Mouse (Mus musculus): ENCODE results near the gene Zfp467. TPM values are rescaled to one million over a fixed set of nuclear protein-coding genes. Genes with fewer than 3 reads are reported as not detected.

Zfp467 gene
- total and polyA plus RNA-seq, 2 experiments from 2014 or later, result 20.2 to 22.1 TPM

DNA sequence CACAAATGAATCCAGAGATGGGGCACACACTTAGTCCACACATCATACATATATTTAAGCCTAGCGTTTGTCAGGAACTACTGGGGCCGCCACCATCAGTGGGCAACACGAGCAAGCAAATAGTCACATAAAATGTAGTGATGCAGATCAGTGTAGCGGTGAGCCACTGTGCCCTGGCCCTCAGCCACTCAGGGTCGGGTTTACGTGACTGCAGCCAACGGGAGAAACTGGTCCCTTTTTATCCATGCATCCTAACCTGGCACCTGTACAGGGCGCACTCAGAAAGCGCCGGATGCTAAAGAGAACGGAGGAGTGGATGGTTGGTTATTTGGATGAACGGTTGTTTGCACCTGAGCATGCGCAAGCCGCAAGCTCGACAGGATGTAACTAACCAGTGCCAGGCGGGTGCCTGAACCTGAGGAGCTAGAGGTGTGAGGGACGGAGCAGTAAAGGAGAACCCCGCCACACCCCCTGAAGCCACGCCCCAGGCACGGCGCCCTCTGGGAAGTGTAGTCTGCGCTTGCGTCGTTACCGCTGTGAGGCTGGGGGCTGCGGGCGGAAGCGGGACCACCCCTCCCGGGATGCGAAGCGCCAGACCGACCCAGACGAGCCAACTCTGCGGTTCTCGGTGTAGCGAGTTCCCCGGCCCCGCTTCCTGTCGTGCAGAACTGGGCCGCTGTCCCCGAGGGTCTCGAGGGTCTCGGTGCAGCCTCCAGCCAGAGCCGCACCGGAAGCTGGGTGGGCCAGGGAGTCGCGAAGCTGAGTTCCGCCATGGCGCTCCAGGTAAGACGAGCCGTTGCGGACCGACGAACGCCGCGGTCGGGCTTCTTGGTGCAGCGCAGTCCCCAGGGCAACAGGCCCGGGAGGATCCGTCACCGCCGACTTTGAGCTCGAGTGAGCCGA is 50.3 kb downstream of the Zfp467 start, which contains the start of gene Krba1:
Gene Krba1, plus strand, starts transcription at position 482 of the 903 bp plus-strand sequence.
- Histone ChIP-seq H3K4me2 (ENCODE audit: low read depth, low read length) (peak within 1 kb of the TSS; percentile 84), H3K27ac (ENCODE audit: low read depth) (peak within 1 kb of the TSS; percentile 90)
- WGBS, result 1% methylated on average over 65 of the region's 65 CpGs

DNA sequence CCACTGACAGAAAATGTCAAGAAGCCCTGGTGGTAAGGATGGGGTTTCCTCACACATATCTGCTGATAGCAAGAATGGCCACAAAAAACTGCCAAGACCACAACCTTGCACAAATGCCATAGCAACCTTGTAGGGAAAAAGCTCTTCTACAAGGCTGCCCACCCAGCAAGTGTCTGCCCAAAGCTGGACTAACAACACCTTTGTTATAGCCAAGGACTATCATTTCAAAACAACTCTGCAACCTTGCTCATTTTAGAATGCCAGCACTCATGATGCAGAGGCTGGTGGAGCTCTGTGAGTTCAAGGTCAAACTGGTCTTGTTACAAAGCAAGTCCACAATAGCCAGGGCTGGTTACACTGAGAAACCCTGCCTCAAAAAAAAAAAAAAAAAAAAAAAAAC is 51.8 kb downstream of the Zfp467 start:
- Histone ChIP-seq H3K9me3 (replicated peaks; ENCODE audit: control insufficient read depth, low read length) (no peaks in the 10 kb centered on the region), H3K4me3 (ENCODE audit: low read depth, low read length) (no peak overlapping the region), H3K27ac (ENCODE audit: low read depth) (no peak overlapping the region), H3K4me1 (ENCODE audit: control insufficient read depth, insufficient read depth) (peaks cover 30% of the 10 kb centered on the region), H3K27me3 (ENCODE audit: control insufficient read depth, insufficient read depth, low read length) (no peaks in the 10 kb centered on the region), H3K9ac (replicated peaks; ENCODE audit: low read depth, low read length) (no peak overlapping the region), H3K4me2 (ENCODE audit: low read depth, low read length) (no peak overlapping the region), H3K36me3 (replicated peaks; ENCODE audit: control insufficient read depth, insufficient read depth, low read length) (no peaks in the 10 kb centered on the region)
- TF ChIP-seq CTCF (IDR thresholded peaks at IDR 0.05; ENCODE audit: low read depth) (no peak), EP300 (IDR thresholded peaks at IDR 0.05; ENCODE audit: low read depth) (no peak)
- ATAC-seq (ENCODE audit: insufficient read depth, low read depth) (no peak), DNase-seq (ENCODE audit: low spot score) (no peak)

More for the DNA sequence above, 50.3 kb downstream of the Zfp467 start, which contains the start of gene Krba1:
- ATAC-seq (ENCODE audit: insufficient read depth, low read depth) (peak; percentile 88), DNase-seq (ENCODE audit: low spot score) (peak; percentile 59)
- Histone ChIP-seq H3K4me1 (ENCODE audit: control insufficient read depth, insufficient read depth) (peaks cover 40% of the 10 kb centered on the region), H3K27me3 (ENCODE audit: control insufficient read depth, insufficient read depth, low read length) (no peaks in the 10 kb centered on the region), H3K4me3 (ENCODE audit: low read depth, low read length) (peak within 1 kb of the TSS; percentile 83), H3K9ac (replicated peaks; ENCODE audit: low read depth, low read length) (peak within 1 kb of the TSS; percentile 81), H3K36me3 (replicated peaks; ENCODE audit: control insufficient read depth, insufficient read depth, low read length) (no peaks in the 10 kb centered on the region), H3K9me3 (replicated peaks; ENCODE audit: control insufficient read depth, low read length) (no peaks in the 10 kb centered on the region)
- TF ChIP-seq CTCF (IDR thresholded peaks at IDR 0.05; ENCODE audit: low read depth) (no peak), EP300 (IDR thresholded peaks at IDR 0.05; ENCODE audit: low read depth) (no peak)

DNA sequence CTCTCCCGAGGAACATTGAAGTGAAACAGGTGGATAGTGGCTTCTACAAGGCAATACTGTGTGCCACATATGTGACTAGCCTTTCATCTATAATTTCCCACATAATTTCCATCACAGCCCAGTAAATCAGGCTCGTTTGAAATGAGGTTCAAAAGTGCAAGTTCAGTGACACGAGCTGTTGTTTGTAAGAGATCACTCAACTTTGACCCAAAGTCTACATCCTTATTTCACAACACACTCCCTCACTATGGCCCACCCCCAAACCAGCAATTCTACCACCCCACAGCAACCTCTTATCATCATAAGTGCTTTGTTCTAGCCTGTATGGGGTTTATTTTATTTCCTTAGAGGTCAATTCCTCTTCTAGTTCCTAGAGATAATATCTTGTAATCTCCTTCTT is 57.4 kb downstream of the Zfp467 start:
- Histone ChIP-seq H3K4me2 (ENCODE audit: low read depth, low read length) (no peak overlapping the region), H3K4me3 (ENCODE audit: low read depth, low read length) (no peak overlapping the region), H3K27ac (ENCODE audit: low read depth) (no peak overlapping the region), H3K36me3 (replicated peaks; ENCODE audit: control insufficient read depth, insufficient read depth, low read length) (no peaks in the 10 kb centered on the region), H3K9ac (replicated peaks; ENCODE audit: low read depth, low read length) (no peak overlapping the region), H3K4me1 (ENCODE audit: control insufficient read depth, insufficient read depth) (no peaks in the 10 kb centered on the region), H3K27me3 (ENCODE audit: control insufficient read depth, insufficient read depth, low read length) (no peaks in the 10 kb centered on the region), H3K9me3 (replicated peaks; ENCODE audit: control insufficient read depth, low read length) (peaks cover 6% of the 10 kb centered on the region; the same call in 1 of the 2 replicates)
- TF ChIP-seq CTCF (IDR thresholded peaks at IDR 0.05; ENCODE audit: low read depth), result no peak
- TF ChIP-seq EP300 (IDR thresholded peaks at IDR 0.05; ENCODE audit: low read depth), result no peak
- no peak for ATAC-seq (ENCODE audit: insufficient read depth, low read depth)
- WGBS, result 54% methylated on average over 3 of the region's 3 CpGs
- DNase-seq (ENCODE audit: low spot score), result no peak

Small RNA genes lying within 50 kb of the gene (microRNA-seq; reads per million reads assigned to microRNA genes)
- not detected for gene Gm24325

Other genes starting within 250 kb of the Zfp467 start
- gene Krba1, start 50.2 kb downstream of the Zfp467 start, total RNA-seq (2014; rRNA removed; ENCODE audit: low replicate concordance), result 26.8 and 33.8 TPM in 2 replicates
- gene Krba1, start 50.2 kb downstream of the Zfp467 start, polyA plus RNA-seq (2015; fragmentation: Nextera tagmentation; extraction: Ambion mirVana), result 11.7 and 14.8 TPM in 2 replicates
- 1.0 and 3.4 TPM in 2 replicates for gene Sspo, start 2.4 kb upstream of the Zfp467 start, total RNA-seq (2014; rRNA removed; ENCODE audit: low replicate concordance)
- 0.15 TPM in 2 replicates for gene Sspo, start 2.4 kb upstream of the Zfp467 start, polyA plus RNA-seq (2015; fragmentation: Nextera tagmentation; extraction: Ambion mirVana)
- gene Atp6v0e2, start 91.8 kb upstream of the Zfp467 start, total RNA-seq (2014; rRNA removed; ENCODE audit: low replicate concordance), result 10.5 and 17.2 TPM in 2 replicates
- 13.0 and 15.4 TPM in 2 replicates for gene Atp6v0e2, start 91.8 kb upstream of the Zfp467 start, polyA plus RNA-seq (2015; fragmentation: Nextera tagmentation; extraction: Ambion mirVana)
- gene Lrrc61, start 109.0 kb upstream of the Zfp467 start, total RNA-seq (2014; rRNA removed; ENCODE audit: low replicate concordance), result 3.9 and 7.6 TPM in 2 replicates
- gene Lrrc61, start 109.0 kb upstream of the Zfp467 start, polyA plus RNA-seq (2015; fragmentation: Nextera tagmentation; extraction: Ambion mirVana), result 3.8 and 5.8 TPM in 2 replicates
- gene Rarres2, start 127.0 kb upstream of the Zfp467 start, total RNA-seq (2014; rRNA removed; ENCODE audit: low replicate concordance), result 56.8 and 72.8 TPM in 2 replicates
- 65.7 and 71.8 TPM in 2 replicates for gene Rarres2, start 127.0 kb upstream of the Zfp467 start, polyA plus RNA-seq (2015; fragmentation: Nextera tagmentation; extraction: Ambion mirVana)
- gene Gm45021, start 143.8 kb upstream of the Zfp467 start, total RNA-seq (2014; rRNA removed; ENCODE audit: low replicate concordance), result not detected in 2 replicates
- not detected in 2 replicates for gene Gm45021, start 143.8 kb upstream of the Zfp467 start, polyA plus RNA-seq (2015; fragmentation: Nextera tagmentation; extraction: Ambion mirVana)
- 49.7 and 50.3 TPM in 2 replicates for gene Repin1, start 148.1 kb upstream of the Zfp467 start, total RNA-seq (2014; rRNA removed; ENCODE audit: low replicate concordance)
- gene Repin1, start 148.1 kb upstream of the Zfp467 start, polyA plus RNA-seq (2015; fragmentation: Nextera tagmentation; extraction: Ambion mirVana), result 16.6 and 17.5 TPM in 2 replicates
- not detected in 2 replicates for gene Gm44965, start 148.1 kb upstream of the Zfp467 start, total RNA-seq (2014; rRNA removed; ENCODE audit: low replicate concordance)
- not detected in 2 replicates for gene Gm44965, start 148.1 kb upstream of the Zfp467 start, polyA plus RNA-seq (2015; fragmentation: Nextera tagmentation; extraction: Ambion mirVana)
- 4.0 and 5.1 TPM in 2 replicates for gene Zfp775, start 156.2 kb upstream of the Zfp467 start, total RNA-seq (2014; rRNA removed; ENCODE audit: low replicate concordance)
- 5.7 and 7.6 TPM in 2 replicates for gene Zfp775, start 156.2 kb upstream of the Zfp467 start, polyA plus RNA-seq (2015; fragmentation: Nextera tagmentation; extraction: Ambion mirVana)
- 0.38 TPM in 1 of 2 replicates, not detected in the other for gene AI854703, start 180.9 kb upstream of the Zfp467 start, total RNA-seq (2014; rRNA removed; ENCODE audit: low replicate concordance)
- gene AI854703, start 180.9 kb upstream of the Zfp467 start, polyA plus RNA-seq (2015; fragmentation: Nextera tagmentation; extraction: Ambion mirVana), result 0.73 and 0.87 TPM in 2 replicates
- 0.15 and 3.2 TPM in 2 replicates for gene Gimap8, start 201.4 kb upstream of the Zfp467 start, total RNA-seq (2014; rRNA removed; ENCODE audit: low replicate concordance)
- 2.6 and 2.7 TPM in 2 replicates for gene Gimap8, start 201.4 kb upstream of the Zfp467 start, polyA plus RNA-seq (2015; fragmentation: Nextera tagmentation; extraction: Ambion mirVana)
- gene Gimap9, start 230.3 kb upstream of the Zfp467 start, total RNA-seq (2014; rRNA removed; ENCODE audit: low replicate concordance), result 1.8 and 4.6 TPM in 2 replicates
- 4.7 and 5.7 TPM in 2 replicates for gene Gimap9, start 230.3 kb upstream of the Zfp467 start, polyA plus RNA-seq (2015; fragmentation: Nextera tagmentation; extraction: Ambion mirVana)
- gene Gimap4, start 238.7 kb upstream of the Zfp467 start, total RNA-seq (2014; rRNA removed; ENCODE audit: low replicate concordance), result 23.0 and 27.1 TPM in 2 replicates
- 37.4 and 43.8 TPM in 2 replicates for gene Gimap4, start 238.7 kb upstream of the Zfp467 start, polyA plus RNA-seq (2015; fragmentation: Nextera tagmentation; extraction: Ambion mirVana)

All from heart, postnatal 0 days (tissue).